Mouse (Mus musculus) midbrain, embryonic 16.5 days (tissue): ENCODE data around the gene Ube2k. TPM values are rescaled to one million over a fixed set of nuclear protein-coding genes. Genes with fewer than 3 reads are reported as not detected.
"Not testable (repeated sequence)": the region's sequence is repeated elsewhere in the genome, so short reads cannot be mapped to it uniquely, and the experiment has no call there.

Experiments used
- ATAC-seq: fragments of 200-750 bp; cut with Nextera tagmentation; 2 replicates; pipeline ENCODE4 v1.8.0; 2017; ENCODE audit warnings: moderate TSS enrichment
- H3K27ac ChIP-seq: fragments of 300-500 bp; sonication (generic); 2 replicates; pipeline ENCODE4 v1.5.1; 2014; ENCODE audit warnings: mild to moderate bottlenecking, low read length, mixed read lengths
- H3K27me3 ChIP-seq: fragments of 300-500 bp; sonication (generic); 2 replicates; pipeline ENCODE4 v1.6.1; 2014; ENCODE audit warnings: low read depth, low read length, mixed read lengths; ENCODE audit not compliant: control insufficient read depth, insufficient read depth
- H3K36me3 ChIP-seq: fragments of 300-500 bp; sonication (generic); 2 replicates; pipeline ENCODE4 v1.6.1; 2014; ENCODE audit warnings: mild to moderate bottlenecking, low read length, moderate library complexity, mixed read lengths; ENCODE audit not compliant: control insufficient read depth, insufficient read depth
- H3K4me1 ChIP-seq: fragments of 300-500 bp; sonication (generic); 2 replicates; pipeline ENCODE4 v1.6.1; 2014; ENCODE audit warnings: mild to moderate bottlenecking, low read length, mixed read lengths; ENCODE audit not compliant: control insufficient read depth, insufficient read depth
- H3K4me2 ChIP-seq: fragments of 300-500 bp; sonication (generic); 2 replicates; pipeline ENCODE4 v1.6.1; 2014; ENCODE audit warnings: mild to moderate bottlenecking, low read length, mixed read lengths
- H3K4me3 ChIP-seq: fragments of 300-500 bp; sonication (generic); 2 replicates; pipeline ENCODE4 v1.5.1; 2014; ENCODE audit warnings: low read depth, mild to moderate bottlenecking, low read length, moderate library complexity, mixed read lengths
- H3K9ac ChIP-seq: fragments of 300-500 bp; sonication (generic); 2 replicates; pipeline ENCODE4 v1.6.1; 2014; ENCODE audit warnings: low read depth, low read length, mixed read lengths
- H3K9me3 ChIP-seq: fragments of 300-500 bp; sonication (generic); replicated peaks from 2 replicates; pipeline ENCODE4 v1.6.1; 2014; ENCODE audit warnings: mild to moderate bottlenecking, low read length, mixed read lengths; ENCODE audit not compliant: control insufficient read depth, poor library complexity, severe bottlenecking
- WGBS: fragments of 180-500 bp; shearing (Covaris S2); extraction: QIAGEN DNeasy Blood & Tissue Kit; methylation state at CpG from one replicate; pipeline ENCODE4 v1.1.7; 2014; 5-methylcytosine and 5-hydroxymethylcytosine counted together
- polyA plus RNA-seq: library from polyadenylated mRNA; unstranded; fragments of >200 nt; fragmentation: Nextera tagmentation; extraction: Ambion mirVana; gene quantifications from 2 replicates; pipeline ENCODE4 v1.2.1, GENCODE M21; 2015

Ube2k gene
- polyA plus RNA-seq, 1 experiment from 2014 or later, result 186 TPM

DNA sequence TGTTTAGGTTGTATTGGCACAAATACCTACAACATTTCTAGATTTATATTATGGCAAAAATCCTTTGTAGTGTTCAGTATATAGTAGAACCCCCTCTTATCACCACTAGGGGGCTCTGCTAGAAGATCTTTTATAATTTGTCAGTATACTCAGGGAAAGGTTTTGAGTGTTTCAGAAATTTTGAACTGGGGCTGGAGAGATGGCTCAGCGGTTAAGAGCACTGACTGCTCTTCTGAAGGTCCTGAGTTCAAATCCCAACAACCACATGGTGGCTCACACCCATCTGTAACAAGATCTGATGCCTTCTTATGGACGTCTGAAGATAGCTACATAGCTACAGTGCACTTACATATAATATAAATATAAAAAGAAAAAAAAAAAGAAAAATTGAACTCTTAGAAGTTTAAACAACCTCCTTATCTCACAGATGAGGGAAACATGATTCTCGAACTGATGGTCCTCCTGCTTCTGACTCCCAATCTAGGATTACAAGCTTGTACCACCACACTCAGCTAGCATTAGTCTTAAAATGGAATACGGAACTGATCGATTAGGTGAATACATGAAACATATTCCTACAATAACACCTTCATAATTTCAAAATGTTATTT is 1.5 kb upstream of the Ube2k start:
- no peak overlapping the region for H3K27ac ChIP-seq
- no peak overlapping the region for H3K4me2 ChIP-seq
- H3K4me1 ChIP-seq, result peaks cover 16% of the 10 kb centered on the region
- no peaks in the 10 kb centered on the region for H3K27me3 ChIP-seq
- H3K9me3 ChIP-seq, result no peaks in the 10 kb centered on the region
- H3K36me3 ChIP-seq, result no peaks in the 10 kb centered on the region
- no peak overlapping the region for H3K4me3 ChIP-seq
- no peak overlapping the region for H3K9ac ChIP-seq
- no peak for ATAC-seq
- 72% methylated on average over 5 of the region's 5 CpGs for WGBS

DNA sequence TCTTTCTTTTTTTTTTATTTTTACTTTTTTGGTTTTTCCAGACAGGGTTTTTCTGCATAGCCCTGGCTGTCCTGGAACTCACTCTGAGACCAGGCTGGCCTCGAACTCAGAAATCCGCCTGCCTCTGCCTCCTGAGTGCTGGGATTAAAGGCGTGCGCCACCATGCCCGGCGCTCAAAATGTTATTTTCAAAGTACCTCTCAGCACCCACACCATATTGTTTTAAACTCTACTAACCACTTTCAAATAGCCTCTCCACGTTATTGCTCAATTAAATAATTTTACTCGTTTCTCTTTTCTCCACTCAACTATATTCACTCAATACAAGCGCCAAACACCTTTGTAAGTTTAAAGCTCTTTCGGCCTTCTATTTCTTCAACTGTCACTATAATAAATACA is 966 bp upstream of the Ube2k start:
- Histone ChIP-seq H3K27ac (peak overlapping the region; percentile 97), H3K9ac (peak overlapping the region; percentile 98), H3K4me1 (peaks cover 16% of the 10 kb centered on the region), H3K4me2 (peak overlapping the region; percentile 64), H3K4me3 (peak overlapping the region; percentile 96)
- H3K9me3 ChIP-seq, ATAC-seq, H3K27me3 ChIP-seq, H3K36me3 ChIP-seq: not testable (repeated sequence)
- WGBS, result 81% methylated on average over 10 of the region's 10 CpGs

DNA sequence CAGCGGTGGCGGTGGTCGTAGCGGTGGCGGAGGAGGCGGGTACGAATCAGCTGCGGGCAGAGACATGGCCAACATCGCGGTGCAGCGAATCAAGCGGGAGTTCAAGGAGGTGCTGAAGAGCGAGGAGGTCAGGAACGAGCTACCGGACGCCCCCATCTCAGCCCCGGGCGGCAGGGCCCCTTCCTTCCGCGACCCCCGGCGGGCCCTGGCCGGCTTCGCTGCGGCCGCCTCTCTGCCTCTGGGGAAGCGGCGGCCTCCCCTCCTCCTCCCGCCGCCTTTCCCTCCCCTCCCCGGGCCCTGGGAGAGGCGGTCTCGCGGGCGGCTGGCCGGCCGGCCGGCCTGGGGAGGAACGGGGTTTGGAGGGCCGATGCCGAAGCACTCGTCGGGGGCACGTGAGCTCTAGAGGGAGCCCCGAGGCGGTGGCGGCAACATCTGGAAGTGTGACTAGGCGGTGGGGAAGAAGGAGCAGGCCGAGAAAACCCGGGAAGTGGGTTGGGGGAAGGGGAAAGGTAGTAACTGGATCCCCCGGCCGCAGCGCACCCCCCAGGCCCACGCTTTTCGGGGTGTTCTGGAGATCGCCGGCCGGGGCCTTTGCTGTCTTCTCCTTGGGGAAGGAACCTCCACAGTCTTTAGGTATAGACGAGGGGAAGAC is 513 bp downstream of the Ube2k start:
- Histone ChIP-seq H3K36me3 (no peaks in the 10 kb centered on the region), H3K9ac (peak overlapping the region; percentile 98), H3K4me3 (peak overlapping the region; percentile 96), H3K9me3 (no peaks in the 10 kb centered on the region), H3K4me2 (peak overlapping the region; percentile 81), H3K27ac (peak overlapping the region; percentile 97), H3K27me3 (no peaks in the 10 kb centered on the region), H3K4me1 (peaks cover 19% of the 10 kb centered on the region)
- peak; percentile 59; the same call in 1 of the 2 replicates for ATAC-seq
- under 1% methylated on average over 37 of the region's 59 CpGs for WGBS

DNA sequence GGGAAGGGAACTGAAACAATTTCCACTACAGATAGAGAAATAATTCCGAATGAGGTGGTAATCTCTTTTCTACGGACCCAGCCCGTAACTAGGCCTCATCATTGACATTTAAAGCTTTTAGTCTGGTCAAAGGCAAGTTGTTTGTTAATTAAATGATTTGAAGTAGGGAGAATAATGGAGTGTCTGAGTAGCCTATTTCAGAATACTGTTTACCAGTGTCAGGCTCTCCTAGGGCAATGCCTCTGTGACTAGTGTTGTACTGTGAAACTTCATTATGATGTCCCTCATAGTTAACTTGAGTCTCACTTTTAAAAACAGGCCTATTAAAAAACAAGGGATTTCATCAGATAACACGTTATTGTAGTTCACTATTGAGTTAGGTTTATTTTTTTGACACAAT is 1.1 kb downstream of the Ube2k start:
- peaks cover 19% of the 10 kb centered on the region for H3K4me1 ChIP-seq
- WGBS, result 1% methylated on average over 4 of the region's 4 CpGs
- H3K36me3 ChIP-seq, result no peaks in the 10 kb centered on the region
- H3K9ac ChIP-seq, result peak overlapping the region; percentile 98
- peak overlapping the region; percentile 81 for H3K4me2 ChIP-seq
- no peaks in the 10 kb centered on the region for H3K9me3 ChIP-seq
- no peak for ATAC-seq
- no peaks in the 10 kb centered on the region for H3K27me3 ChIP-seq
- H3K27ac ChIP-seq, result peak overlapping the region; percentile 97
- H3K4me3 ChIP-seq, result peak overlapping the region; percentile 96

DNA sequence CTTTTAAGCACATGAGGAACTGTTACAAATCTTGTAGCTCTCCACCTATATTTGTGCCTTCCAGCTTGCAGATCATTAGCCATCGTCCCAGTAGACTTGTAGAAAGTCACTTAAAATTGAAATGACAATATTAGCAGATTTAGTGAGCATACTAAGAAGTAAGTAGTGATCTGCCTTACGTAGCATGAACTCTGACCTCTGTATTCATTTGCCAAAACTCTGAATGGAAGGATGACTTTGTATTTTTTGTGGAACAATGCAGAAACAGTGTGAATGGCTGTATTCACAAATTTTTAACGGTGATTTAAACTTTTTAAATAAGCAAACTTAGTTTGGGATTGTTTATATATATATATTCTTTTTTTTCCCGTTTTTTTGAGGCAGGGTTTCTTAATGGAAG is 1.8 kb downstream of the Ube2k start:
- 11% methylated on average over 4 of the region's 4 CpGs for WGBS
- peak overlapping the region; percentile 48; the same call in 1 of the 2 replicates for H3K9ac ChIP-seq

DNA sequence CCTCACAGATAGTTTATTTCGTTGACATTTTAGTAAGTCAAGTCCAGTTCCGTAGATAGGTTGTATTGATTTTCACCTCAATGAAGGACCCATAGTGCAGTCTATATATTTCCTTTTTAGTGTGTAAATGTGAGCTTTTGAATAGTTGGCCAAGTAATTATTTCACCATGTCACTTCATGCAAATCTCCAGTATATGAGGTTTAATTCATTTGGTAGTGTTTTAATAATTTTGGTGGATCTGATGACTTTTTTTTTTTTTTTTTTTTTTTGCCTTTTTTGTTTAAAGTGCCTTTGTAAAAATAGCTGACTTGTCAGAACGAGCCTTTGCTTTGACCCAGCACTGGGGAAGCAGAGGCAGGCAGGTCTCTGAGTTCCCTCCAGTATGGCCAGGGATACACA is 2.8 kb downstream of the Ube2k start:
- Histone ChIP-seq H3K9ac (no peak overlapping the region), H3K4me2 (no peak overlapping the region), H3K27me3 (no peaks in the 10 kb centered on the region), H3K4me1 (peaks cover 19% of the 10 kb centered on the region), H3K9me3 (no peaks in the 10 kb centered on the region), H3K36me3 (no peaks in the 10 kb centered on the region), H3K27ac (no peak overlapping the region), H3K4me3 (no peak overlapping the region)
- ATAC-seq, result no peak
- 95% methylated on average over 3 of the region's 3 CpGs for WGBS

More for the DNA sequence above, 1.8 kb downstream of the Ube2k start:
- peaks cover 19% of the 10 kb centered on the region for H3K4me1 ChIP-seq
- no peak overlapping the region for H3K27ac ChIP-seq
- H3K4me2 ChIP-seq, result peak overlapping the region; percentile 51
- peak overlapping the region; percentile 25; the same call in 1 of the 2 replicates for H3K4me3 ChIP-seq
- H3K9me3 ChIP-seq, result no peaks in the 10 kb centered on the region
- no peaks in the 10 kb centered on the region for H3K27me3 ChIP-seq
- no peaks in the 10 kb centered on the region for H3K36me3 ChIP-seq
- no peak for ATAC-seq

DNA sequence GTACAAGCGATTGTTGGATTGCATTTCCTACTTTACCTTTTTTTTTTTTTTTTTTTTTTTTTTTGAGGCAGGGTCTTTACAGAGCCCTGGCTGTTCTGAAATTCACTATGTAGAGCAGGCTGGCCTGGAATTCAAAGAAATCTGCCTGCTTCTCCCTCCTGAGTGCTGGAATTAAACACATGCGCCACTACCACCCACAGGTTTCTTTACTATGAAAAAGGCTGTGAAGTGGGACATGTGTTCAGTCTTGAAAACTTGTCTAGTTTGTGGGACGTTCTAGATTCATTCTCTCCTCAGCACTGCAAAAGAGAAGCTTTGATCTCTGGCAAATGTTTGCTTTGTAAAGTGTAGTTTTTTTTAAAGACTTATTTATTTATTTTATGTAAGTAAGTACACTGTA is 4.9 kb downstream of the Ube2k start:
- 81% methylated on average over 3 of the region's 3 CpGs for WGBS
- Histone ChIP-seq H3K4me1 (peaks cover 14% of the 10 kb centered on the region), H3K9ac (no peak overlapping the region), H3K4me2 (no peak overlapping the region), H3K9me3 (no peaks in the 10 kb centered on the region), H3K27ac (no peak overlapping the region), H3K27me3 (no peaks in the 10 kb centered on the region), H3K36me3 (no peaks in the 10 kb centered on the region), H3K4me3 (no peak overlapping the region)
- ATAC-seq, result no peak

DNA sequence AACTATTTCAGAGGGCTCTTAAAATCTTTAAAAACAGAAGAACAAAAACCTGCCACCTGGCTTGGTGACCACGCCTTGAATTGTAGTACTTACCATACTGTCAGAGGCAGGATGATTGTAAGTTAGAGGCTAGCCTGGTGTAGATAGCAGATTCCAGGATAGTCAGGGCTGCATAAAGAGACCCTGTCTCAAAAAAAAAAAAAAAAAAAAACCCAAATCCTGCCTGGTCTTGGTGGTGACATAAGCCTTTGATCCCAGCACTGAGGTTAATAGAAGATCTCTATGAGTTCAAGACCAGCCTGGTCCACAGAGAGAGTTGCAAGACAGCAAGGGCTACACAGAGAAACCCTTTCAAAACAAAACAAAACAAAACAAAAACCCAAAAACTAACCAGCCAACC is 6.5 kb downstream of the Ube2k start:
- Histone ChIP-seq H3K4me1 (peaks cover 14% of the 10 kb centered on the region), H3K36me3 (no peaks in the 10 kb centered on the region), H3K4me2 (no peak overlapping the region), H3K27me3 (no peaks in the 10 kb centered on the region), H3K4me3 (no peak overlapping the region), H3K9me3 (no peaks in the 10 kb centered on the region), H3K27ac (no peak overlapping the region), H3K9ac (no peak overlapping the region)
- 97% methylated on average over 1 of the region's 1 CpGs for WGBS
- no peak for ATAC-seq

DNA sequence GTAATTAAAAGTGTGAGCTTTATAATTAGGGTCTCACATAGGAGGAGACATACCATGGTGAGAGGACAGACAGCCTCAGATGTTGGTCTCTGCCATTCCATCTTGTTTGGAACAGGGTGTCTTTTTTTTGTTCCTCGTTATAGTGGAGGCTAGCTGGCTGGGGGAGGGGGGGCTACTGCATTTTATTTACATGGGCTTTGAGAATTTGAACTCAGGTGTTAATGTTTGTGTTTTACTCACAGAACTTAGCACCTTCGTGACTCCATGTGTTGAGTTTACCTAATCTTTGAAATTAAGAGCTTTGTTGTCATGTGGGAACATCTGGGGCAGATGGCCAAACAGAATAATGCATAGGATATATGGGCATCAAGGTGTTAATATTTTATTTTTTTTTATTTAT is 7.6 kb downstream of the Ube2k start:
- no peak overlapping the region for H3K9ac ChIP-seq
- 0 out of 2 replicates have a peak, but pooled peaks cover 6% of the 10 kb centered on the region for H3K4me1 ChIP-seq
- no peaks in the 10 kb centered on the region for H3K36me3 ChIP-seq
- H3K27ac ChIP-seq, result no peak overlapping the region
- no peak overlapping the region for H3K4me2 ChIP-seq
- no peaks in the 10 kb centered on the region for H3K27me3 ChIP-seq
- H3K9me3 ChIP-seq, result no peaks in the 10 kb centered on the region
- no peak for ATAC-seq
- no peak overlapping the region for H3K4me3 ChIP-seq
- 88% methylated on average over 2 of the region's 2 CpGs for WGBS
